Mouse (Mus musculus) kidney, postnatal 36 days (tissue): ENCODE measurements around the gene Sgms2.

Source experiments
- DNase-seq, 2 experiments: peaks; one replicate each; pipeline ENCODE4 v3.0.0; 2021 to 2022; ENCODE audit warnings: mixed read lengths in 2 of 2

The Sgms2 gene

DNA sequence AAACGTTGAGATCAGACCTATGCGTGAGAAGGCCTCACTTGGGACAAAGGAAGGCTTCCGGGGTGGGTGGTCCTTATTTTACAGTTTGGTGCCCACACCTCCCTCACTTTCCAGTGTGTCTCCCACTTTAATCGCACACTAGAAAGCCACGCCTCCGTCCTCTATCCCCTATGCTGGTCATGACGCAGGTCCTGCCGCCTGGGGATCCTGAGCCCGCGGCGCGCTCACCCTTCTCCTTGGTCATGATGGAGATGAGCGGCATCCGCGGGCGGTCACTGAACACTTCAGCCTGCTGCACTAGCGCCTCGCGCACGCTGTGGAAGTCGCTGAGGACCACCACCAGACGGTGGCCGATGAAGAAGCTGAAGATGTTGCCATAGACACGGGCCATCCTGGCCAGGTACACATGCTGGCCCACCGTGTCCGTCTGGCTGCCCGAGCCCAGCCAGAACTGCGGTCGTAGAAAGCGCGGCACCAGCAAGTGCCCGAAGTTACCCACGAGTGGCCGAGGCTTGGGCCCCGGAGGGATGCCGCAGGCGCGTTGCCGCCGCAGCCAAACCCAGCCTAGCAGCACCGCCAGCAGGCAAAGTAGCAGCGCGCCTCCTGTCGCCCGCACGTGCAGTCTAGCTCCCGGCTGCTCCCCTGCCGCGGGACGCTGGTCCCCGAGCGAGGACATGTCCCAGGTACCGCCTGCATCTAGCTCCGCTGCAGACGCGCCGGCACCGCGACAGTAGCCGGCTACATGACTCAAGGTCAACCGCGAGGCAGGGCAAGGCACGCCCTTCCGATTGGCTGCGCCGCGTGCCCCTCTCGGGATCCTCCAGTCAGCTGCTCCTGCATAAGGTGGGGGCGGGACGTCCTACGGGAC is 188.5 kb downstream of the Sgms2 start, which contains the start of gene Cyp2u1:
Cyp2u1 (minus strand) TSS at position 776 of the 868 bp plus-strand sequence.
- peak; percentile 94 to 95 for DNase-seq

DNA sequence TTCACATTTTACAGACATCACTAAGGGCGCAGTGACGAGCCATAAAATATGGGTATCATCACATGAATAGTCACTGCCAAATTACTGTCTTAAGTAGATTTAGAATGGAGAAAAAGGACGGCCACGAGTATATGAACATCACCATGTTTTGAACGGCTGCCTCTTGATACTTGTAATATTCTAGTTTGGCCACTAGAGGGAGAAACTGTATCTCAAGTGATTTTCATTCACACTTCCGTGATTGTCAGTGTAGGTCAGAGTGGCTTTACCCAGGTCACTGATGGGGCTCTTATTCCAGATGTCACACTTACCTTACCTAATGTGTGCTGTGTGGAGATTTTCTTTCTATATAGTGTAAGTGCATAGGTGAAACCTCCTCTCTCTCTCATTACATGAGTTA is 191.3 kb downstream of the Sgms2 start:
- DNase-seq: peak in 1 of 2 experiments; percentile 37

GRCm38 (mm10) chr3:131299078-131299477 is 192.1 kb downstream of the Sgms2 start:
- peak in 1 of 2 experiments; percentile 25 for DNase-seq

GRCm38 (mm10) chr3:131296893-131297292 is 194.3 kb downstream of the Sgms2 start:
- DNase-seq: no peak

GRCm38 (mm10) chr3:131295513-131296200 is 195.6 kb downstream of the Sgms2 start:
- no peak for DNase-seq

DNA sequence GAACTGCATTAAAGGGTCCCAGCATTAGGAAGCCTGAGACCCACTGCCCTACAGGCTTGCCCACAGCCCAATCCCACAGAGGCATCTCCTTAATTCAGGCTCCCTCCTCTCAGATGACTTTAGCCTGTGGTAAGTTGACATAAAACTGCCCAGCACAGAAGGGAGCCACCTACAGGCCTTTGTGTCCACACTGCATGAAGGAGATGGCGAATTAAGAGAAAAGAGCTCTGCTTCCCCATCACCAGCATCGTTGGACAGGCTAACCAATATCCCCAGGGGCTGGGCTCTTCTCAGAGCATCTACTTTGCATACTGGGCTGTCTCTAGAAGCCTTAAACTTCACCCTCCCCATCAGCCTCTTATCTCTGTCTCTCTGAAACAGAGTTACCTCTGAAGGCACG is 196.7 kb downstream of the Sgms2 start:
- peak in 1 of 2 experiments; percentile 29 for DNase-seq

DNA sequence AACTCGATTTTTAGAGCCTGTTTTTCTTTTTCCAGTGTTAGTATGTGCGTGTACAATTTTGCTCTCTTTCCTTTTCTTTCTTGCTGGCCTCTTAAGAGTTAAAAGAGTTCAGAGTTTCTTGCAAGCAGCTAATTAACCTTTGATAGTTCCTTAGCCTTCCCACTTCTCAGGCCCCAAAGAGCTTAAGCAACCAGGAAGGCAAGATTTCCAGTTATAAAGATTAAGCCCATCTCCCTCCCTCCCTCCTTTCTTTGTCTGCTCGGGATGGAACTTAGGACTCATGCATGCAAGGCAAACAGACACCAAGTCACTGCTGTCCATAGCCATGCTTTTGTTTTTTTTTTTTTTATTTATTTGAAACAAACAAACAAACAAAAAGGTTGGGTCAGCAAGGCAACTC is 198.3 kb downstream of the Sgms2 start:
- no peak for DNase-seq

GRCm38 (mm10) chr3:131292349-131292748 is 198.9 kb downstream of the Sgms2 start:
- no peak for DNase-seq

- no peak for DNase-seq
Measured at GRCm38 (mm10) chr3:131291890-131292289, 199.3 kb downstream of the Sgms2 start.

DNA sequence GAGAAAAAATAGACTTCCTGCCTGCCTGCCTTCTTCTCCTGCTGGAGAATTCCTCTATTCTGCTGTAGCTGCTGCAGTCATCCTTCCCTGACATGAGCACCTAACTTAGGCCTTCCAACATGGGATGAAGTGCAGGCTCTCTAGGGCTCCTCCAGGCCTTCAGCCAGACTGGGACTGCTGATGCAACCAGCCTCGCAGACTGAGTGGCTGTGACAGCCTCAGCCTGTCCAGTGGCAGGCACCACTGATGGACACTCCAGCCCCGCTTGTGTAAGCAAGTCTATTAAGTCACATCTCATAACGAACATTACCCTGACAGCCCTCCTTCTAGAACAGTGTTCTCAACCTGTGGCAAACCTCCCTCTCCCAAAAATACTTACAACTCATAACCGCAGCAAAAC is 217.1 kb downstream of the Sgms2 start:
- DNase-seq: no peak

DNA sequence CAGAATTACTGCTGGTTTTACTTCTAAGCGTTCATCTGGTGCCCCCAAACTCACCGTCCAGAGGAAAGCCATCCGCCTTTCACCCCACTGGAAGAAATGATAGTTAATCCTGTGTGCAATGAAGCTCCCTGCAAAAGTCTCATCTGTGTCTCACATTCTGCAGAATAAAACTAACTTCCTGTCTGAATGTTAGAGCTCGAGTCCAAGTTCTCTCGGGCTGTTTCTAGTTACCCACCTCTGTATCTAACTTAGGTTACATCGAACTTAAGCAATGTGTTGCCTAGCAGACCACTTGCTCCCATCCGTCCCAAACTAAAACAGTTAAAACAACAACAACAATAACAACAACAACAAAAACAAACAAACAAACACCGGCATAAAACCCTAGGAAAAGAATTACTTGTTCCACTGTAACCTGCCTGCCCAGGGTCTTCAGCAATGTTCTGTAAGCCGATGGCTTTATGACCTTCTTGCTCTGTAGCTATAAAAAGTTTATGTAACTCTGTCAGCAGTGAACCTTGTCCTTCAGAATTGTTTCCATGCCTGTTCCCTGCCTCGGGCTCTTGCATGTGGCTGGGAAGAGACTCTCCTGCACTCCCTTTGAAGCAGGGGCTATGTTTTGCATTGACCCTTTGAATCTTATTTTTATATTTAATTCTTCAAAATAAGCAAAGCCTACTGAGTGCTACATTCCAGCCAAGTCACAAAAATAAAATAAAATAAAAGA is 218.7 kb downstream of the Sgms2 start:
- peak; percentile 45 to 66 for DNase-seq

DNA sequence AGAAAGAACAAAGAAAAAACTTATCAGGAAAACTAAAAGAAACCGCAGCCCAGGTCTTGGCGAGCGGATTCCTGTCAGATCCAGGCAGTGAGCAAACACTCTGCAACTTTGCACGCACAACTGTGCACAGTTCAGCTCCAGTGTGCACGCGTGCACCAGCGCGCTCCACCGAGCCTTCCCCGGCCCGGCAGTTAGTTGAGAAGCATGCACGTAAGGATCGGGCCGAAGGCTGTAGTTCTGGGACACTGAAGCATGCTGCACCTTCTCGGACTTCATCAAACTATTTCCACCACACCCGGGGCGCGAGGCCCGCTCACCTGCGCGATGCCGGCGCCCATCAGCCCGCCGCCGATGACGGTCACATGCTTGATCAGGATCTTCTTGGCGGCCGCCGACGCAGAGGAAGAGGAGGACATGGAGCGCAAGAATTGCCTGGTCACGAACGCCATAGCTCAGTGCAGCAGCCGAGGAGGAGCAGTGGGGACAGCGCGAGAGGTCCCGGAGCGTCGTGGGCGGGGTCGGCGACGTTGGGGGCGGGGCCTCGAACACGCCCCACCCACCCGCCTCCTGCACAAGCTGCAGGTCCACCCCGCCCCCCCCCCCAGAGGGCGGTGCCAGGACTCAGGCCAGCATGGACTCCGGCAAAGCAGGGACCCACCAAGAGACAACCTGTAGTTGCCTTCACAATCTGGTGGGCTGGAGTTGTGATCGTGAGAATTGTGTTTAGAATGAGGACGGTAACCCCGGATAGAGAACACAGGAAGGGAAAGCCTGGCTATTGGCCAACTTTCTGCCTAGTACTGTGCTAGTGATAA is 219.4 kb downstream of the Sgms2 start, which contains the start of gene Hadh:
Hadh (minus strand) TSS at position 543 of the 815 bp plus-strand sequence.
- DNase-seq: peak; percentile 89 to 93

- peak; percentile 88 to 90 for DNase-seq
Measured at GRCm38 (mm10) chr3:131271157-131271556, 220.1 kb downstream of the Sgms2 start.

DNA sequence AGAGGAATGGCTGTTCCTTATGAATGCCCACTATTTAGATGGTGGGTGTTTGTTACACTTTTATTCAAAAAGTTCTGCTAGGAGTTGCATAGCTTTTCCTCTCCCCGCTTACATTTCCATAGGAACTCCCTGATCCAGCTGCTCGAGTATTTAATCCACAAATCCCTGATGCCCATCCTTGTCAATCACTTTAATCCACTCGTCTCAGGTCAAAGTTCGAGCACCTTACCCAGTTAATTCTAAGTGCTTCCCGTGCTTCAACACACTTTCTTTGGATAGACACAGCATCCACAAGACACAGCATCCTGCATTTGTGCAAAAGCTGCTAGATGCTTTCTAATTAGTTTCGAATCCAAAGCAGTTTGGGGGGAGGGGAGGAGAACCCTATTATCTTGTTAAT is 220.8 kb downstream of the Sgms2 start:
- no peak for DNase-seq
